Mouse (Mus musculus) midbrain, embryonic 15.5 days (tissue): ENCODE results near the gene Txnl4b. TPM values are rescaled to one million over a fixed set of nuclear protein-coding genes. Genes with fewer than 3 reads are reported as not detected.

ENCODE experiments used
- ATAC-seq: fragments of 200-750 bp; cut with Nextera tagmentation; replicated peaks from 2 replicates; pipeline ENCODE4 v1.8.0; 2017; ENCODE audit warnings: moderate TSS enrichment
- H3K27ac ChIP-seq: fragments of 300-500 bp; sonication (generic); 2 replicates; pipeline ENCODE4 v1.5.1; 2015; ENCODE audit warnings: mild to moderate bottlenecking, inconsistent platforms
- H3K27me3 ChIP-seq: fragments of 300-500 bp; sonication (generic); replicated peaks from 2 replicates; pipeline ENCODE4 v1.6.1; 2015; ENCODE audit warnings: inconsistent platforms
- H3K36me3 ChIP-seq: fragments of 300-500 bp; sonication (generic); replicated peaks from 2 replicates; pipeline ENCODE4 v1.6.1; 2015; ENCODE audit warnings: inconsistent platforms
- H3K4me1 ChIP-seq: fragments of 300-500 bp; sonication (generic); 2 replicates; pipeline ENCODE4 v1.6.1; 2015; ENCODE audit warnings: inconsistent platforms
- H3K4me2 ChIP-seq: fragments of 300-500 bp; sonication (generic); 2 replicates; pipeline ENCODE4 v1.6.1; 2015; ENCODE audit warnings: inconsistent platforms, mild to moderate bottlenecking, moderate library complexity
- H3K4me3 ChIP-seq: fragments of 300-500 bp; sonication (generic); 2 replicates; pipeline ENCODE4 v1.5.1; 2015; ENCODE audit warnings: mild to moderate bottlenecking, inconsistent platforms
- H3K9ac ChIP-seq: fragments of 300-500 bp; sonication (generic); 2 replicates; pipeline ENCODE4 v1.6.1; 2015; ENCODE audit warnings: mild to moderate bottlenecking, inconsistent platforms
- H3K9me3 ChIP-seq: fragments of 300-500 bp; sonication (generic); 2 replicates; pipeline ENCODE4 v1.6.1; 2016; ENCODE audit warnings: inconsistent platforms
- WGBS: fragments of 180-500 bp; shearing (Covaris S2); methylation state at CpG from one replicate; pipeline ENCODE4 v1.1.7; 2015; ENCODE audit warnings: mixed read lengths; 5-methylcytosine and 5-hydroxymethylcytosine counted together
- polyA plus RNA-seq: library from polyadenylated mRNA; unstranded; fragments of >200 nt; fragmentation: Nextera tagmentation; extraction: Ambion mirVana; gene quantifications from 2 replicates; pipeline ENCODE4 v1.2.1, GENCODE M21; 2015

The Txnl4b gene
- polyA plus RNA-seq, 1 experiment from 2014 or later, result 27.5 TPM

GRCm38 (mm10) chr8:109608271-109609152, 42.8 kb downstream of the Txnl4b start, which contains the start of gene Dhodh:
Gene Dhodh, minus strand, starts transcription at chr8:109608673.
- Histone ChIP-seq H3K27me3 (no peaks in the 10 kb centered on the region), H3K36me3 (0 out of 2 replicates have a peak, but pooled peaks cover 2% of the 10 kb centered on the region), H3K9me3 (no peaks in the 10 kb centered on the region), H3K9ac (peak within 1 kb of the TSS; percentile 58), H3K4me3 (peak within 1 kb of the TSS; percentile 55), H3K4me1 (peaks cover 15% of the 10 kb centered on the region), H3K27ac (peak within 1 kb of the TSS; percentile 94), H3K4me2 (peak within 1 kb of the TSS; percentile 75)
- WGBS, result under 1% methylated on average over 42 of the region's 42 CpGs
- ATAC-seq, result peak; percentile 99

- Histone ChIP-seq H3K27me3 (no peaks in the 10 kb centered on the region), H3K9ac (peak overlapping the region; percentile 58), H3K4me2 (peak overlapping the region; percentile 75), H3K9me3 (no peaks in the 10 kb centered on the region), H3K4me3 (peak overlapping the region; percentile 55), H3K4me1 (peaks cover 15% of the 10 kb centered on the region), H3K27ac (peak overlapping the region; percentile 94), H3K36me3 (no peaks in the 10 kb centered on the region)
- 18% methylated on average over 5 of the region's 5 CpGs for WGBS
- no peak for ATAC-seq
These were observed 43.4 kb downstream of the Txnl4b start for GRCm38 (mm10) chr8:109609153-109609502.

GRCm38 (mm10) chr8:109614243-109615210, 48.8 kb downstream of the Txnl4b start, which contains the start of gene Pkd1l3:
Gene Pkd1l3, plus strand, starts transcription at chr8:109614517.
- Histone ChIP-seq H3K4me3 (no peak within 1 kb of the TSS), H3K36me3 (no peaks in the 10 kb centered on the region), H3K27ac (no peak within 1 kb of the TSS), H3K4me1 (peaks cover under 1% of the 10 kb centered on the region; the same call in 1 of the 2 replicates), H3K4me2 (no peak within 1 kb of the TSS), H3K9me3 (no peaks in the 10 kb centered on the region), H3K27me3 (no peaks in the 10 kb centered on the region), H3K9ac (no peak within 1 kb of the TSS)
- 64% methylated on average over 27 of the region's 27 CpGs for WGBS
- no peak for ATAC-seq

GRCm38 (mm10) chr8:109615569-109615968, 49.9 kb downstream of the Txnl4b start:
- Histone ChIP-seq H3K9me3 (no peaks in the 10 kb centered on the region), H3K36me3 (no peaks in the 10 kb centered on the region), H3K9ac (no peak overlapping the region), H3K27me3 (no peaks in the 10 kb centered on the region), H3K4me3 (no peak overlapping the region), H3K4me1 (no peaks in the 10 kb centered on the region), H3K27ac (no peak overlapping the region), H3K4me2 (no peak overlapping the region)
- 88% methylated on average over 3 of the region's 3 CpGs for WGBS
- no peak for ATAC-seq

Other genes with a start within 250 kb of the Txnl4b start
- 1.7 and 2.2 TPM in 2 replicates for gene Pmfbp1, start 71.9 kb upstream of the Txnl4b start, polyA plus RNA-seq
- gene Dhx38, start within 50 bp of the Txnl4b start, polyA plus RNA-seq, result 19.2 and 20.7 TPM in 2 replicates
- 0.49 and 0.79 TPM in 2 replicates for gene Hp, start 13.3 kb downstream of the Txnl4b start, polyA plus RNA-seq
- gene Dhodh, start 42.8 kb downstream of the Txnl4b start, polyA plus RNA-seq, result 32.2 and 33.3 TPM in 2 replicates
- gene Pkd1l3, start 48.6 kb downstream of the Txnl4b start, polyA plus RNA-seq, result 0.03 and 0.27 TPM in 2 replicates
- 160 and 166 TPM in 2 replicates for gene Ist1, start 127.4 kb downstream of the Txnl4b start, polyA plus RNA-seq
- 83.8 and 84.4 TPM in 2 replicates for gene Zfp821, start 139.7 kb downstream of the Txnl4b start, polyA plus RNA-seq
- 3.5 and 4.1 TPM in 2 replicates for gene Atxn1l, start 171.8 kb downstream of the Txnl4b start, polyA plus RNA-seq
- gene Ap1g1, start 212.7 kb downstream of the Txnl4b start, polyA plus RNA-seq, result 48.0 and 52.9 TPM in 2 replicates